Mouse (Mus musculus) stomach, embryonic 14.5 days (tissue): ENCODE data around the gene Tsn. TPM values are rescaled to one million over a fixed set of nuclear protein-coding genes. Genes with fewer than 3 reads are reported as not detected.

Experiments used
- ATAC-seq: fragments of 200-750 bp; cut with Nextera tagmentation; 2 replicates; pipeline ENCODE4 v1.8.0; 2017; ENCODE audit warnings: low read depth, moderate TSS enrichment; ENCODE audit not compliant: insufficient number of reproducible peaks, insufficient read depth, low FRiP score
- H3K27ac ChIP-seq: fragments of 300-500 bp; sonication (generic); 2 replicates; pipeline ENCODE4 v1.5.1; 2014; ENCODE audit warnings: mild to moderate bottlenecking, low read length, moderate library complexity, mixed read lengths
- H3K27me3 ChIP-seq: fragments of 300-500 bp; sonication (generic); 2 replicates; pipeline ENCODE4 v1.6.1; 2014; ENCODE audit warnings: low read length, control low read depth, mixed read lengths; ENCODE audit not compliant: control insufficient read depth, insufficient read depth
- H3K36me3 ChIP-seq: fragments of 300-500 bp; sonication (generic); 2 replicates; pipeline ENCODE4 v1.6.1; 2014; ENCODE audit warnings: mild to moderate bottlenecking, control low read depth, low read length, moderate library complexity, mixed read lengths; ENCODE audit not compliant: control insufficient read depth, insufficient read depth
- H3K4me1 ChIP-seq: fragments of 300-500 bp; sonication (generic); 2 replicates; pipeline ENCODE4 v1.6.1; 2014; ENCODE audit warnings: low read length, control low read depth, mixed read lengths; ENCODE audit not compliant: control insufficient read depth, insufficient read depth
- H3K4me2 ChIP-seq: fragments of 300-500 bp; sonication (generic); replicated peaks from 2 replicates; pipeline ENCODE4 v1.6.1; 2014; ENCODE audit warnings: low read depth, low read length, control low read depth
- H3K4me3 ChIP-seq: fragments of 300-500 bp; sonication (generic); 2 replicates; pipeline ENCODE4 v1.5.1; 2014; ENCODE audit warnings: low read depth, low read length, control low read depth
- H3K9ac ChIP-seq: fragments of 300-500 bp; sonication (generic); replicated peaks from 2 replicates; pipeline ENCODE4 v1.6.1; 2014; ENCODE audit warnings: low read depth, mild to moderate bottlenecking, control low read depth, low read length, moderate library complexity, mixed read lengths
- H3K9me3 ChIP-seq: fragments of 300-500 bp; sonication (generic); 2 replicates; pipeline ENCODE4 v1.6.1; 2016; ENCODE audit warnings: low read depth, low read length, control low read depth; ENCODE audit not compliant: control insufficient read depth
- WGBS: fragments of 180-500 bp; shearing (Covaris S2); extraction: QIAGEN DNeasy Blood & Tissue Kit; methylation state at CpG from one replicate; pipeline ENCODE4 v1.1.7; 2014; 5-methylcytosine and 5-hydroxymethylcytosine counted together
- polyA plus RNA-seq: library from polyadenylated mRNA; unstranded; fragments of >200 nt; fragmentation: Nextera tagmentation; extraction: Ambion mirVana; gene quantifications from 2 replicates; pipeline ENCODE4 v1.2.1, GENCODE M21; 2014

The Tsn gene
- polyA plus RNA-seq, 1 experiment from 2014 or later = 290 TPM

DNA sequence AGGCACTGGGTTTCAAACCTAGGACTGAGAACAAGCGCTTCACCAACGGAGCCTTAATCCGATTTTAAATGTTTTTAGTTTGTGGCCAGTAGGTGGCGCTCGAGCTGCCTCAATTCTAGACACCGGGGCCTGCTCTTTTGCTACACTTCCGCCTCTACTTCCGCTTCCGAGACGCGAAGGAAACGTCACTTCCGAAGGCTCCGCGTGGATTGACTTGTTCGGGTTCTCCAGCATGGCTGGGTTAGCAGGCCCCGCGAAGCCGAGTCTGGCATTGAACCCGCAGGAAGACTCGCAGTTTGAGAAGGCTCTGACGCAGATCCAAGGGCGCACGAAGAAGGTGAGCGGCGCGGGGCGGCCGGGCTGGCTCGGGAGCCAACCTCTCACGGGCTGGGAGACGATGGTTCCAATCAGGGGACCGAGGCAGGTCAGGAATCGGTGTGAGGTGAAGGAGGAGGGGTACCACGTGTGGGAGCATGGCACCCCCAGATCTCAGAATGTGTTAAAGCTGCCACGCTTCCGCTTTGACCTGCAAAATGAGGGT, 10.2 kb upstream of the Tsn start, which contains the start of gene Nifk:
Nifk (plus strand) TSS at position 179 of the 541 bp plus-strand sequence.
- Histone ChIP-seq H3K27me3 (no peaks in the 10 kb centered on the region), H3K4me3 (peak within 1 kb of the TSS; percentile 93), H3K9ac (peak within 1 kb of the TSS; percentile 78), H3K4me1 (peaks cover 9% of the 10 kb centered on the region; the same call in 1 of the 2 replicates), H3K4me2 (peak within 1 kb of the TSS; percentile 86), H3K9me3 (no peaks in the 10 kb centered on the region), H3K27ac (no peak within 1 kb of the TSS), H3K36me3 (peaks cover 24% of the 10 kb centered on the region)
- peak; percentile 90 for ATAC-seq
- WGBS = 0% methylated on average over 37 of the region's 37 CpGs

DNA sequence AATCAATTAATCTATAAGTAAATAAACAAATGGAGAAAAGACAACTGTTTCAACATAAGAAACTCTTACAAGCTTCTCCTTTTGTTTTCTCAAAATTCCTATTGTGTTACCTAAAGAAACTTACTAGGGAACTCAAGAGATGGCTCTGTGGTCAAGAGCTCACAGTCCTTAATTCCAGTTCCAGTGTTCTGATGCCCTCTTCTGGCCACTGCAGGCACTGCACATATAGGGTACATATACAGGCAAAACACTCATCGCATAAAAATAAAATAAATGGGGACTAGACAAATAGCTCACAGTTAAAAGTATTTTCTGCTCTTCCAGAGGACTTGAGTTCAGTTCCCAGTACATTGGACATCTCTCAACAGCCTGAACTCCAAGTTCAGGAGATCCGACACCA, 9.2 kb upstream of the Tsn start:
- H3K36me3 ChIP-seq = peaks cover 21% of the 10 kb centered on the region
- H3K27me3 ChIP-seq = no peaks in the 10 kb centered on the region
- no peaks in the 10 kb centered on the region for H3K9me3 ChIP-seq
- no peak overlapping the region for H3K4me3 ChIP-seq
- H3K27ac ChIP-seq = no peak overlapping the region
- H3K9ac ChIP-seq = no peak overlapping the region
- no peak overlapping the region for H3K4me2 ChIP-seq
- H3K4me1 ChIP-seq = peaks cover 9% of the 10 kb centered on the region; the same call in 1 of the 2 replicates
- no peak for ATAC-seq
- WGBS = 70% methylated on average over 2 of the region's 2 CpGs

DNA sequence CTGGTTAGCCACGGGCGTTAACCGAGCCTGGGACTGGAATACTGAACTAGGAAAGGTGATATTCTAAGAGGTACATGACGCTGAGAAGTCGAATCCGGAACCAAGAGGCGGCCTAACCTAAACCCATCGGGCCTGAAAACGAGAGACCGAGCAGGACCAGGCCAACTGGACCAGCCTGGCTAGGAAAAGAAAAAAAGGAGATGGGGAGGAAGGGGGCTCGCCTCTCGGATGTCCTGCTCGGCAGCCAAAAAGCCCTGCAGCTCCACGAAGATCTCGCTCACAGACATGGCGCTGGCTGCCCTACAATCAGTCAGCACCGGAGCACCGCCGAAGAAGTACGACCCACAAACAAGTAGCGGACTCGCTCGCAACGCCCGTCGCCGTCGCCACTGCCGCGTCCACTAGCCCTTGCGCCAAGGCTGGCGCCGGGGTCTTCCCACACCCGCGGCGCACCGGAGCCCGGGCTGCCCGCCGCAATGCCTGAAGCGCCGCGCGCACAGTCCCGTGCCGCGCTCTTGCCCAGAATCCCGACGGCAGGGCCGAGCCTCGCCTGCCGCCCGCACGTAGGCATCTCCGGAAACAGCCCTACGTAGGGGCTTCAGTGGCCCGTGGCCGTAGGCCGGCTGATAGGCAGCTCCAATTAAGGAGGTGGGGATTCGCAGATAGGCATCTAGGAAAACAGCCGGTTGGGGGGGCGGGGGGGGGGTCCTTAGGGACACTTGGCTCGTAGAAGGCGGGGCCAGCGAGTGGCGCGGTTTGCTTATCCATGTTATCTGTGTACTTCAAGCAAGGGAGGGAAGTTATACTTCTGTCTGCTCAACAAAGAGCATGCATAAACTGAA, 538 bp downstream of the Tsn start:
- ATAC-seq = peak; percentile 99
- Histone ChIP-seq H3K9me3 (no peaks in the 10 kb centered on the region), H3K27me3 (no peaks in the 10 kb centered on the region), H3K36me3 (peaks cover 12% of the 10 kb centered on the region), H3K27ac (peak overlapping the region; percentile 92), H3K9ac (peak overlapping the region; percentile 89), H3K4me3 (peak overlapping the region; percentile 90), H3K4me1 (peaks cover 7% of the 10 kb centered on the region; the same call in 1 of the 2 replicates), H3K4me2 (peak overlapping the region; percentile 76)
- under 1% methylated on average over 67 of the region's 67 CpGs for WGBS

DNA sequence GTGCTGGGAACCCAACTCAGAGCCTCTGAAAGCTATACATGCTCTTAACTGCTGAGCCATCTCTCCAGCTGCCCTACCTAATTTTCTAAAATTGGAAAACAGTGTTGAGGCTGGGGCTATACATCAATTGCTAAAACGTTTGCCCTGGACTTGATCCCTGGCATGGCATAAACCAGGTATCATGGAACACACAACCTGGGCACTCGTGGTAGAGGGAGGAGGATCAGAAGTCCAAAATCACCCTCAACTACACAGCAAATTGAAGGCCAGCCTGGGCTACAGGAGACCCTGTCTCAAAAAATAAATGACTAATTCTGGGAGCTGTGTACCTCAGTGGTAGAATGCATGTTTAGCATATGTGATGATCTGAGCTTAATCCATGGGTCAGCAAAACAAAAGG, 13.8 kb downstream of the Tsn start:
- Histone ChIP-seq H3K9me3 (no peaks in the 10 kb centered on the region), H3K36me3 (peaks cover 40% of the 10 kb centered on the region), H3K27ac (no peak overlapping the region), H3K4me2 (no peak overlapping the region), H3K9ac (no peak overlapping the region), H3K4me1 (no peaks in the 10 kb centered on the region), H3K4me3 (no peak overlapping the region), H3K27me3 (no peaks in the 10 kb centered on the region)
- WGBS = 88% methylated on average over 2 of the region's 2 CpGs
- ATAC-seq = no peak

DNA sequence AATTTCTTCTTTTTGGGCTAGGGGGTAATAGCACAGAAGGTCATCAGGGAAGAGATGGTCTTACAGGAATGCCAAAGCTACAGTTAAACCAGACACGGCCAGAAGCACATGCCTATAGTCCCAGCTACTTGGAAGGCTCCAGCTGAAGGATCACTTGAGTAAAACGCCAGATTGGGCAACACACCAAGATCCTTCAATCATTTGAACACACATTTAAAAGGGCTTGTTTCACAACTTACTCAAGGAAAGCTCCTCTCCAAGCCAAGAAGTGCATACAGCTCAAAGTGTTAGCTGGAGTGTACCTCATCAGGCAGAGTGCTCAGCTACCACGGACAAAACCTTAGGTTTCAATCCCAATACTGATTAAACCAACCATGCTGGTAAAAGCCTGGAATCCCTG, 14.9 kb downstream of the Tsn start:
- ATAC-seq = no peak
- Histone ChIP-seq H3K4me3 (no peak overlapping the region), H3K9me3 (no peaks in the 10 kb centered on the region), H3K4me1 (no peaks in the 10 kb centered on the region), H3K9ac (no peak overlapping the region), H3K27ac (no peak overlapping the region), H3K36me3 (peaks cover 30% of the 10 kb centered on the region), H3K4me2 (no peak overlapping the region), H3K27me3 (no peaks in the 10 kb centered on the region)
- WGBS = 92% methylated on average over 3 of the region's 3 CpGs

DNA sequence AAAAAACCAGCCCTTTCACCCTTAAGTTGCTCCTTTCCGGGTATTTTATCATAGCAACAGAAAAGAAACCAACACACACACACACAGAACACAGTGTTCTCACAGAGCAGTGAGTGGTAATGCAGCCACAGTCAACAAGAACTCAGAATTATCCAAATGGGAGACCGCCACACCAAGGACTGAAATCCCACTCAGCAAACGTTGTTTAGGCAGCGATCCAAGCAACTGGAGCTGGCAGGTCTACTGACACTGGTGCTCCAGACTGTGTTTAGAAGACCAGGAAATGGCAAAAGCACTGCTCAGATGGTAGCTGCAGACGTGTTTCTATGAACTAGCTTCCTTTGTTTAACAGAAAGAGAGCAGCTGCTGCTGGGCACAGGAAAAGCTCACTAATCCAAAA, 16.7 kb downstream of the Tsn start:
- no peaks in the 10 kb centered on the region for H3K4me1 ChIP-seq
- peaks cover 14% of the 10 kb centered on the region for H3K36me3 ChIP-seq
- no peak overlapping the region for H3K27ac ChIP-seq
- no peaks in the 10 kb centered on the region for H3K9me3 ChIP-seq
- H3K4me2 ChIP-seq = no peak overlapping the region
- no peaks in the 10 kb centered on the region for H3K27me3 ChIP-seq
- ATAC-seq = no peak
- H3K4me3 ChIP-seq = no peak overlapping the region
- 73% methylated on average over 5 of the region's 5 CpGs for WGBS
- no peak overlapping the region for H3K9ac ChIP-seq

DNA sequence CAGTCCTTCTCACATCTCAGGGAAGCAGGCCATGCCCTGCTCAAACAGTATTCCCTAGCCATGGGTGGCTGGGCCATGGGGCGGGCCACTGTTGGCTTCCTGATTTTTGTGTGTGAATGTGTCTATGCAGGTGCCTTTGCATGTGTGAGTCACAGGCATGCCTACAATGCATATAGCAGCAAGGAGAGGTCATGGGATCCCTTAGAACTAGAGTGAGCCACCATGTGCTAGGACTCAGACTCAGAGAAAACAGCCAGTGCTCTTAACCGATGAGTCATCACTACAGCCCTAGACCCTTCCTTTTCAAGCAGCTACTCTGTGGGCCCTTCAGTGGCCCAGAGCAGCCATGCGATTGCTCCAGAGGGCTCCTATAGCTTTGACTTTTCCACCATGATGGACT, 17.3 kb downstream of the Tsn start:
- Histone ChIP-seq H3K36me3 (peaks cover 11% of the 10 kb centered on the region), H3K9me3 (no peaks in the 10 kb centered on the region), H3K9ac (no peak overlapping the region), H3K4me3 (no peak overlapping the region), H3K4me1 (no peaks in the 10 kb centered on the region), H3K27me3 (no peaks in the 10 kb centered on the region), H3K4me2 (no peak overlapping the region), H3K27ac (no peak overlapping the region)
- ATAC-seq = no peak
- 96% methylated on average over 3 of the region's 3 CpGs for WGBS

DNA sequence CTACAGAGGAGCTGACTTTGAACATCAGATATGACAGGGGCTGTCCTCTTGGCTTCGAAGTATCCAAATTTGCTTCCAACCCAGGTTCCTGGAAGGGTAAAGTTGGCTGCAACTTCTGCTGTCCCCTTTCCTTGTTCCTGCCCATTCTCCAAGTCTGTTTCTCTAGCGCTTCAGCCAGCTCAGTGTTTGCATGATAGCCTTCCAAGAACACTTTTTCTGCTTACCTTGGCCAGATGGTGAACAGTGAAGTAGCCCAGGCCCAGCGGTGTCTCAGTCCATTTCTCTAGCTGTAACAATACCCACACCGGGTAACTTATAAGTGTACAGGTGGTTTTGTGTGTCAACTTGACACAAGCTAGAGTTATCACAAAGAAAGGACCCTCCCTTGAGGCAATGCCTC, 19.2 kb downstream of the Tsn start:
- peaks cover 4% of the 10 kb centered on the region; the same call in 1 of the 2 replicates for H3K36me3 ChIP-seq
- H3K4me2 ChIP-seq = no peak overlapping the region
- no peaks in the 10 kb centered on the region for H3K4me1 ChIP-seq
- no peaks in the 10 kb centered on the region for H3K27me3 ChIP-seq
- no peak for ATAC-seq
- no peak overlapping the region for H3K4me3 ChIP-seq
- WGBS = 87% methylated on average over 4 of the region's 4 CpGs
- H3K9me3 ChIP-seq = no peaks in the 10 kb centered on the region
- no peak overlapping the region for H3K27ac ChIP-seq
- H3K9ac ChIP-seq = no peak overlapping the region
